Comparison of ENCODE assay signal across 17 mouse cellular contexts in genomic region chr4:150241708-150242107, GRCm38 (mm10). TPM values are rescaled to one million over a fixed set of nuclear protein-coding genes. Genes with fewer than 3 reads are reported as not detected.
DNase-seq lines count a peak whose midpoint lies in the region; ATAC-seq and TF ChIP-seq lines count a peak whose summit lies in the region.
"Had no signal": no experiment of that assay in that cellular context is flagged by ENCODE, and none has a peak within 500 bp of the region (broad histone marks: within the 10 kb centered on the region; RNA-seq: fewer than 3 reads in every experiment).

No protein-coding gene starts in this region.

- no peak for TF ChIP-seq EP300 in lung, postnatal 0 days (IDR thresholded peaks at IDR 0.05)

- H3K27ac ChIP-seq in forebrain, embryonic 12.5 days: 0 out of 2 replicates have a peak overlapping the region, but pooled peaks have one; percentile 25
- no peak overlapping the region for H3K27ac ChIP-seq in forebrain, embryonic 14.5 days (ENCODE audit: low read depth, low read length)
- no peak overlapping the region for H3K27ac ChIP-seq in hindbrain, embryonic 12.5 days
- no peak overlapping the region for H3K27ac ChIP-seq in hindbrain, postnatal 0 days
- no peak overlapping the region for H3K27ac ChIP-seq in neural tube, embryonic 13.5 days (replicated peaks)
- H3K27ac ChIP-seq in neural tube, embryonic 14.5 days (ENCODE audit: low read depth, low read length): no peak overlapping the region
- no peak overlapping the region for H3K27ac ChIP-seq in lung, postnatal 0 days (ENCODE audit: low read length)
- H3K27ac ChIP-seq: stomach, embryonic 15.5 days had no signal

- H3K4me2 ChIP-seq in forebrain, embryonic 12.5 days: no peak overlapping the region; the same call in 1 of the 2 replicates
- no peak overlapping the region for H3K4me2 ChIP-seq in forebrain, embryonic 14.5 days (ENCODE audit: low read length)
- no peak overlapping the region for H3K4me2 ChIP-seq in hindbrain, embryonic 12.5 days (replicated peaks)
- H3K4me2 ChIP-seq in hindbrain, postnatal 0 days (ENCODE audit: low read depth, low read length): no peak overlapping the region
- H3K4me2 ChIP-seq in neural tube, embryonic 13.5 days: no peak overlapping the region
- no peak overlapping the region for H3K4me2 ChIP-seq in neural tube, embryonic 14.5 days (ENCODE audit: low read depth, low read length)
- H3K4me2 ChIP-seq in lung, postnatal 0 days (replicated peaks; ENCODE audit: low read depth, low read length): no peak overlapping the region
- H3K4me2 ChIP-seq: stomach, embryonic 15.5 days had no signal

- peaks cover 38% of the 10 kb centered on the region for H3K4me1 ChIP-seq in forebrain, embryonic 12.5 days
- peaks cover 16% of the 10 kb centered on the region for H3K4me1 ChIP-seq in forebrain, embryonic 14.5 days (ENCODE audit: control insufficient read depth, insufficient read depth, low read length)
- H3K4me1 ChIP-seq in hindbrain, embryonic 12.5 days: peaks cover 47% of the 10 kb centered on the region
- peaks cover 12% of the 10 kb centered on the region for H3K4me1 ChIP-seq in hindbrain, postnatal 0 days (ENCODE audit: insufficient read depth, low read length)
- H3K4me1 ChIP-seq in neural tube, embryonic 13.5 days (replicated peaks): peaks cover 61% of the 10 kb centered on the region
- peaks cover 30% of the 10 kb centered on the region for H3K4me1 ChIP-seq in neural tube, embryonic 14.5 days (ENCODE audit: control insufficient read depth, insufficient read depth, low read length)
- H3K4me1 ChIP-seq in lung, postnatal 0 days (ENCODE audit: insufficient read depth, low read depth, low read length): peaks cover 15% of the 10 kb centered on the region

- no peaks in the 10 kb centered on the region for H3K27me3 ChIP-seq in forebrain, embryonic 12.5 days
- no peaks in the 10 kb centered on the region for H3K27me3 ChIP-seq in forebrain, embryonic 14.5 days (replicated peaks; ENCODE audit: control insufficient read depth, insufficient read depth, low read length)
- no peaks in the 10 kb centered on the region for H3K27me3 ChIP-seq in hindbrain, embryonic 12.5 days
- no peaks in the 10 kb centered on the region for H3K27me3 ChIP-seq in hindbrain, postnatal 0 days (ENCODE audit: insufficient read depth, low read length)
- no peaks in the 10 kb centered on the region for H3K27me3 ChIP-seq in neural tube, embryonic 13.5 days
- H3K27me3 ChIP-seq in neural tube, embryonic 14.5 days (ENCODE audit: control insufficient read depth, insufficient read depth, low read length): no peaks in the 10 kb centered on the region
- no peaks in the 10 kb centered on the region for H3K27me3 ChIP-seq in lung, postnatal 0 days (replicated peaks; ENCODE audit: insufficient read depth, low read length)
- H3K27me3 ChIP-seq: stomach, embryonic 15.5 days had no signal

- no peaks in the 10 kb centered on the region for H3K9me3 ChIP-seq in forebrain, embryonic 12.5 days
- no peaks in the 10 kb centered on the region for H3K9me3 ChIP-seq in forebrain, embryonic 14.5 days (replicated peaks; ENCODE audit: control insufficient read depth, low read length)
- H3K9me3 ChIP-seq in hindbrain, embryonic 12.5 days (replicated peaks): no peaks in the 10 kb centered on the region
- H3K9me3 ChIP-seq in hindbrain, postnatal 0 days (ENCODE audit: low read length): no peaks in the 10 kb centered on the region
- no peaks in the 10 kb centered on the region for H3K9me3 ChIP-seq in neural tube, embryonic 13.5 days
- no peaks in the 10 kb centered on the region for H3K9me3 ChIP-seq in neural tube, embryonic 14.5 days (ENCODE audit: control insufficient read depth, low read length)
- no peaks in the 10 kb centered on the region for H3K9me3 ChIP-seq in lung, postnatal 0 days (ENCODE audit: low read length)
- H3K9me3 ChIP-seq: stomach, embryonic 15.5 days had no signal

- no peak for DNase-seq in forebrain, embryonic 14.5 days (ENCODE audit: low spot score)
- no peak for DNase-seq in hindbrain, postnatal 0 days (ENCODE audit: low spot score)
- DNase-seq in neural tube, embryonic 10.5 days (ENCODE audit: extremely low spot score, low spot score): no peak
- no peak for DNase-seq in lung, postnatal 0 days (ENCODE audit: low spot score)
- DNase-seq: adrenal gland, postnatal 14 days; cerebellum, adult 2 months; kidney, adult 8-10 months; lung, adult 2 months; thymus, postnatal 36 days had no signal

- H3K4me3 ChIP-seq in forebrain, embryonic 12.5 days (replicated peaks): no peak overlapping the region
- no peak overlapping the region for H3K4me3 ChIP-seq in forebrain, embryonic 14.5 days (ENCODE audit: low read depth, low read length)
- no peak overlapping the region for H3K4me3 ChIP-seq in hindbrain, embryonic 12.5 days
- no peak overlapping the region for H3K4me3 ChIP-seq in hindbrain, postnatal 0 days (ENCODE audit: low read length)
- H3K4me3 ChIP-seq in neural tube, embryonic 13.5 days: no peak overlapping the region
- no peak overlapping the region for H3K4me3 ChIP-seq in neural tube, embryonic 14.5 days (ENCODE audit: low read depth, low read length)
- H3K4me3 ChIP-seq in lung, postnatal 0 days (ENCODE audit: low read depth, low read length): no peak overlapping the region
- H3K4me3 ChIP-seq: layer of hippocampus, adult 2 months; stomach, embryonic 15.5 days had no signal

- TF ChIP-seq CTCF in hindbrain, postnatal 0 days (IDR thresholded peaks at IDR 0.05; ENCODE audit: low read depth): no peak
- no peak for TF ChIP-seq CTCF in lung, postnatal 0 days (IDR thresholded peaks at IDR 0.05)

- peak overlapping the region; percentile 25; the same call in 1 of the 2 replicates for H3K9ac ChIP-seq in forebrain, embryonic 12.5 days
- H3K9ac ChIP-seq in forebrain, embryonic 14.5 days (ENCODE audit: low read length): no peak overlapping the region
- peak overlapping the region; percentile 29; the same call in 1 of the 2 replicates for H3K9ac ChIP-seq in hindbrain, embryonic 12.5 days
- H3K9ac ChIP-seq in hindbrain, postnatal 0 days (replicated peaks; ENCODE audit: low read length): no peak overlapping the region
- peak overlapping the region; percentile 47 for H3K9ac ChIP-seq in neural tube, embryonic 13.5 days
- 0 out of 2 replicates have a peak overlapping the region, but pooled peaks have one; percentile 28 for H3K9ac ChIP-seq in neural tube, embryonic 14.5 days (replicated peaks; ENCODE audit: low read depth, low read length)
- H3K9ac ChIP-seq in lung, postnatal 0 days (replicated peaks; ENCODE audit: low read depth): no peak overlapping the region
- H3K9ac ChIP-seq: stomach, embryonic 15.5 days had no signal

- no peak for ATAC-seq in forebrain, embryonic 12.5 days (ENCODE audit: low FRiP score)
- no peak for ATAC-seq in forebrain, embryonic 14.5 days
- no peak for ATAC-seq in hindbrain, embryonic 12.5 days (ENCODE audit: low FRiP score)
- ATAC-seq in hindbrain, postnatal 0 days: no peak
- no peak for ATAC-seq in neural tube, embryonic 13.5 days (ENCODE audit: low read depth)
- ATAC-seq in neural tube, embryonic 14.5 days (ENCODE audit: low read depth): no peak
- ATAC-seq in lung, postnatal 0 days: no peak

- peaks cover 62% of the 10 kb centered on the region for H3K36me3 ChIP-seq in forebrain, embryonic 12.5 days (replicated peaks)
- peaks cover 65% of the 10 kb centered on the region for H3K36me3 ChIP-seq in forebrain, embryonic 14.5 days (ENCODE audit: control insufficient read depth, insufficient read depth, low read length)
- peaks cover 62% of the 10 kb centered on the region for H3K36me3 ChIP-seq in hindbrain, embryonic 12.5 days
- peaks cover 51% of the 10 kb centered on the region for H3K36me3 ChIP-seq in hindbrain, postnatal 0 days (ENCODE audit: insufficient read depth, low read length)
- H3K36me3 ChIP-seq in neural tube, embryonic 13.5 days: peaks cover 64% of the 10 kb centered on the region
- peaks cover 42% of the 10 kb centered on the region for H3K36me3 ChIP-seq in neural tube, embryonic 14.5 days (ENCODE audit: control insufficient read depth, insufficient read depth, low read length)
- H3K36me3 ChIP-seq in lung, postnatal 0 days (ENCODE audit: insufficient read depth, low read length): peaks cover 36% of the 10 kb centered on the region

- WGBS in forebrain, embryonic 12.5 days: 49% methylated on average over 4 of the region's 4 CpGs
- WGBS in forebrain, embryonic 14.5 days: 23% methylated on average over 4 of the region's 4 CpGs
- 67% methylated on average over 4 of the region's 4 CpGs for WGBS in hindbrain, embryonic 12.5 days
- 37% methylated on average over 4 of the region's 4 CpGs for WGBS in hindbrain, postnatal 0 days
- 46% methylated on average over 4 of the region's 4 CpGs for WGBS in neural tube, embryonic 13.5 days
- WGBS in neural tube, embryonic 14.5 days: 39% methylated on average over 4 of the region's 4 CpGs
- 72% methylated on average over 4 of the region's 4 CpGs for WGBS in lung, postnatal 0 days

RNA-seq across cellular contexts. Expression of gene Eno1, which starts 5.2 kb away (rescaled TPM):
- polyA plus RNA-seq in forebrain, embryonic 12.5 days (2016; fragmentation: Nextera tagmentation; extraction: Ambion mirVana): 1,282 and 1,334 TPM in 2 replicates
- 958 and 988 TPM in 2 replicates for polyA plus RNA-seq in forebrain, embryonic 14.5 days (2014; fragmentation: Nextera tagmentation; extraction: Ambion mirVana)
- polyA plus RNA-seq in hindbrain, embryonic 12.5 days (2016; fragmentation: Nextera tagmentation; extraction: Ambion mirVana): 1,309 and 1,398 TPM in 2 replicates
- total RNA-seq in hindbrain, postnatal 0 days (2014; rRNA removed): 538 and 549 TPM in 2 replicates
- 1,243 and 1,257 TPM in 2 replicates for polyA plus RNA-seq in hindbrain, postnatal 0 days (2015; fragmentation: Nextera tagmentation; extraction: Ambion mirVana)
- 1,151 and 1,235 TPM in 2 replicates for polyA plus RNA-seq in neural tube, embryonic 13.5 days (2015; fragmentation: Nextera tagmentation; extraction: Ambion mirVana)
- 974 and 1,050 TPM in 2 replicates for polyA plus RNA-seq in neural tube, embryonic 14.5 days (2014; fragmentation: Nextera tagmentation; extraction: Ambion mirVana)
- 305 and 319 TPM in 2 replicates for polyA plus RNA-seq in lung, postnatal 0 days (2015; fragmentation: Nextera tagmentation; extraction: Ambion mirVana)

RNA-seq across cellular contexts. Expression of gene Rere, which starts 39.7 kb away (rescaled TPM):
- polyA plus RNA-seq in forebrain, embryonic 12.5 days (2016; fragmentation: Nextera tagmentation; extraction: Ambion mirVana): 41.5 and 44.4 TPM in 2 replicates
- polyA plus RNA-seq in forebrain, embryonic 14.5 days (2014; fragmentation: Nextera tagmentation; extraction: Ambion mirVana): 21.2 and 25.1 TPM in 2 replicates
- 60.5 and 66.1 TPM in 2 replicates for polyA plus RNA-seq in hindbrain, embryonic 12.5 days (2016; fragmentation: Nextera tagmentation; extraction: Ambion mirVana)
- 31.2 and 32.9 TPM in 2 replicates for total RNA-seq in hindbrain, postnatal 0 days (2014; rRNA removed)
- polyA plus RNA-seq in hindbrain, postnatal 0 days (2015; fragmentation: Nextera tagmentation; extraction: Ambion mirVana): 25.0 and 25.9 TPM in 2 replicates
- 41.2 and 50.0 TPM in 2 replicates for polyA plus RNA-seq in neural tube, embryonic 13.5 days (2015; fragmentation: Nextera tagmentation; extraction: Ambion mirVana)
- polyA plus RNA-seq in neural tube, embryonic 14.5 days (2014; fragmentation: Nextera tagmentation; extraction: Ambion mirVana): 50.5 and 50.7 TPM in 2 replicates
- 15.7 and 16.0 TPM in 2 replicates for polyA plus RNA-seq in lung, postnatal 0 days (2015; fragmentation: Nextera tagmentation; extraction: Ambion mirVana)

RNA-seq across cellular contexts. Expression of gene Car6, which starts 40.6 kb away (rescaled TPM):
- not detected in 2 replicates for polyA plus RNA-seq in forebrain, embryonic 12.5 days (2016; fragmentation: Nextera tagmentation; extraction: Ambion mirVana)
- polyA plus RNA-seq in forebrain, embryonic 14.5 days (2014; fragmentation: Nextera tagmentation; extraction: Ambion mirVana): not detected in 2 replicates
- 0.41 TPM in 1 of 2 replicates, not detected in the other for polyA plus RNA-seq in hindbrain, embryonic 12.5 days (2016; fragmentation: Nextera tagmentation; extraction: Ambion mirVana)
- total RNA-seq in hindbrain, postnatal 0 days (2014; rRNA removed): not detected in 2 replicates
- not detected in 2 replicates for polyA plus RNA-seq in hindbrain, postnatal 0 days (2015; fragmentation: Nextera tagmentation; extraction: Ambion mirVana)
- polyA plus RNA-seq in neural tube, embryonic 13.5 days (2015; fragmentation: Nextera tagmentation; extraction: Ambion mirVana): 0.44 TPM in 1 of 2 replicates, not detected in the other
- not detected in 2 replicates for polyA plus RNA-seq in neural tube, embryonic 14.5 days (2014; fragmentation: Nextera tagmentation; extraction: Ambion mirVana)
- polyA plus RNA-seq in lung, postnatal 0 days (2015; fragmentation: Nextera tagmentation; extraction: Ambion mirVana): 0.27 and 0.32 TPM in 2 replicates
- total RNA-seq: layer of hippocampus, adult 2 months; left cerebral cortex, postnatal 14 days had no signal
- polyA plus RNA-seq: cerebellum, adult 2 months; heart, postnatal 0 days; stomach, embryonic 15.5 days had no signal

Comparison
In these comparisons a context has a peak if more than half of its experiments do, and no peak if none do; other contexts are left out.
1. H3K9ac ChIP-seq: peak in forebrain, embryonic 12.5 days (single experiment), hindbrain, embryonic 12.5 days (single experiment), neural tube, embryonic 13.5 days (single experiment) and neural tube, embryonic 14.5 days (single experiment); none in forebrain, embryonic 14.5 days (single experiment), hindbrain, postnatal 0 days (single experiment) and lung, postnatal 0 days (single experiment).